Mouse (Mus musculus) splenic B cell, adult 2 months (primary cell): ENCODE data around the gene Rcbtb1.
"Not testable (repeated sequence)": the region's sequence is repeated elsewhere in the genome, so short reads cannot be mapped to it uniquely, and the experiment has no call there.

Source experiments
- DNase-seq: peaks from one replicate; pipeline ENCODE4 v3.0.0-alpha.2; 2011; ENCODE audit warnings: low read depth, low spot score
- H3K27me3 ChIP-seq: 2 replicates; pipeline ENCODE4 v1.6.1; 2012; ENCODE audit warnings: mild to moderate bottlenecking, low read length, moderate library complexity, mixed read lengths; ENCODE audit not compliant: control insufficient read depth, poor library complexity, insufficient read depth, severe bottlenecking
- H3K36me3 ChIP-seq: 2 replicates; pipeline ENCODE4 v1.6.1; 2012; ENCODE audit warnings: mild to moderate bottlenecking, low read length, moderate library complexity, mixed read lengths; ENCODE audit not compliant: control insufficient read depth, poor library complexity, insufficient read depth, severe bottlenecking

Gene Rcbtb1

GRCm38 (mm10) chr14:59229822-59230221 lies 28.8 kb downstream of the Rcbtb1 start:
- peak; percentile 8 for DNase-seq
- Histone ChIP-seq H3K27me3 (no peaks in the 10 kb centered on the region), H3K36me3 (peaks cover 14% of the 10 kb centered on the region)

- Histone ChIP-seq H3K27me3 (no peaks in the 10 kb centered on the region), H3K36me3 (peaks cover 15% of the 10 kb centered on the region)
- DNase-seq, result no peak
Observed at GRCm38 (mm10) chr14:59230331-59230966, 29.4 kb downstream of the Rcbtb1 start.

GRCm38 (mm10) chr14:59232003-59232402 lies 31.0 kb downstream of the Rcbtb1 start:
- no peaks in the 10 kb centered on the region for H3K27me3 ChIP-seq
- DNase-seq, result peak; percentile 6

GRCm38 (mm10) chr14:59233635-59234034 lies 32.6 kb downstream of the Rcbtb1 start:
- Histone ChIP-seq H3K36me3 (peaks cover 7% of the 10 kb centered on the region), H3K27me3 (no peaks in the 10 kb centered on the region)
- DNase-seq, result no peak

More at GRCm38 (mm10) chr14:59232003-59232402, 31.0 kb downstream of the Rcbtb1 start:
- H3K36me3 ChIP-seq, result peaks cover 11% of the 10 kb centered on the region

GRCm38 (mm10) chr14:59250350-59250749 lies 49.3 kb downstream of the Rcbtb1 start:
- peak; percentile 21 for DNase-seq
- not testable (repeated sequence) for H3K36me3 ChIP-seq, H3K27me3 ChIP-seq

GRCm38 (mm10) chr14:59255861-59256260 lies 54.9 kb downstream of the Rcbtb1 start:
- H3K36me3 ChIP-seq, DNase-seq, H3K27me3 ChIP-seq: not testable (repeated sequence)

GRCm38 (mm10) chr14:59260056-59260455 lies 59.0 kb downstream of the Rcbtb1 start, which contains the start of gene Gm6904:
Gm6904 (minus strand) TSS chr14:59260216.
- peak; percentile 64 for DNase-seq
- no peaks in the 10 kb centered on the region for H3K27me3 ChIP-seq

GRCm38 (mm10) chr14:59274961-59275360 lies 74.0 kb downstream of the Rcbtb1 start:
- H3K36me3 ChIP-seq, H3K27me3 ChIP-seq, DNase-seq: not testable (repeated sequence)

More at GRCm38 (mm10) chr14:59260056-59260455, 59.0 kb downstream of the Rcbtb1 start, which contains the start of gene Gm6904:
- H3K36me3 ChIP-seq, result no peaks in the 10 kb centered on the region
